Mouse (Mus musculus): ENCODE results near the gene Acsl1.

Gene Acsl1

DNA sequence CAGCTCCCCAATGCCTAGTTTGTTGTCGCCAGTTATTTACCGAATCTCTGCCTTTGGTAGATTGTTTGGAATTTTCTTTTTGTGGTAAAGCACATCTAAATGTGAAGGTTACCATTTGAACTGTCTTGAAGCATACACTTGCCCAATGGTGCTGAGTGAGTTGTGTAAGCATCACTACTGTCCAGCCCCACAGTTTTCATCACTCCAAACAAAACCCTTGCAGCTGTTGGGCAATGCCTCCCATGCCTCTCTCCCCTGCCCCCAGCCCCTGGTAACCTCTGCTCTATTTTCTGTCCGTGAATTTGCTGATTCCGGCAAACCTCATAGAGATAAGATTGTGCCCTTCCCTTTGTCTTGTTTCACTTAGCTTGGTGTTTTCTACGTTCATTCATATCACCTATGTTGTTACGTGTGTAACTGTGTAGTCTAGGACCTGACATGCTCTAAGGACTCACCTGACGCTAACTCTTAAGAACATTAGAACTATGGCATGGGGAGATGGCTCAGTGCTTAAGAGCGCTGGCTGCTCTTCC lies 14.2 kb downstream of the Acsl1 start:
- Histone ChIP-seq H3K36me3 (ENCODE audit: control insufficient read depth, insufficient read depth, low read length, poor library complexity, severe bottlenecking) (no peaks in the 10 kb centered on the region), H3K27me3 (ENCODE audit: control insufficient read depth, insufficient read depth, low read length, poor library complexity, severe bottlenecking) (no peaks in the 10 kb centered on the region)
- no peak for DNase-seq (ENCODE audit: low read depth, low spot score)

DNA sequence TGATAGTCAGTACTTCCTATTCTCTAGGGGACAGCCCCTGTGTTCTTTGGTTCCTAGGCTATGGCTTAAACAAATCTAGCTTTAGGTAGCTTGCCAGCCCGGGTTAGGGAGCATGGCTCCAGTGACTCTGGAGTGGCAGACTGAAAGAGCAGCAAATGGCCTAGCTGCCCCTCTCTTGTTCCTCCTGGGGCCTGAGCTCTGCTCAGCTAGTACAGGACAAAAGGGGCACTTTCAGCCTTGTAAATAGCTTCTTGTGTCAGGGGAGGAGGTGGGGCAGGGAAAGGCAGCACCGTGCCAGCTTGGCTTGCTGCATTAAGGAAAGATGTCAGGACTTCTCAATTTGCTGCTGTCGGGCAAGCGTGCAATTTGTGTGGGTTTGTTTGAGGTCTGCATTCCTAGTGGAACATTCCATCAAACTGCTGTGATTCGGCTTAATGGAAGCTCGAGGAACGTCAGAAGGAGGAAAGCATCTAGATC lies 17.3 kb downstream of the Acsl1 start:
- no peak for DNase-seq (ENCODE audit: low read depth, low spot score)
- H3K27me3 ChIP-seq (ENCODE audit: control insufficient read depth, insufficient read depth, low read length, poor library complexity, severe bottlenecking): no peaks in the 10 kb centered on the region
- no peaks in the 10 kb centered on the region; the same call in 1 of the 2 replicates for H3K36me3 ChIP-seq (ENCODE audit: control insufficient read depth, insufficient read depth, low read length, poor library complexity, severe bottlenecking)

DNA sequence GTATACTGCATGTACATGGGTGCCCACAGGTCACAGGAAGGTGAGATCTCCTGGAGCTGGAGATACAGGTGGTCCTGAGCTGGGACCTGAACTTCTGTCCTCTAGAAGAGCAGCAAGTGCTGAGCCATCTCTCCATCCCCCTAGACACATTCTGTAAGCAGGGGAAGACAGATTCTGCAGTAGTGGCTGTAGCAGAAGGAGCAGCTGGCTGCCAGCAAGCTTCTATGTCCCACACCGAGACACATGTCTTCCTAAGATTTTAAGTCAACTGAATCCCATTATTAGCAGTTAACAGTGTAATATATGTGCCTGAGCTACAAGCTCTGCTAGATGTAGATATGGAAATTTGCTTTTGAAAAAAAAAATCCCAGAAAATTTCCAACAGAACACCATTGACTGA lies 18.4 kb downstream of the Acsl1 start:
- H3K36me3 ChIP-seq (ENCODE audit: control insufficient read depth, insufficient read depth, low read length, poor library complexity, severe bottlenecking): no peaks in the 10 kb centered on the region; the same call in none of the 2 replicates
- DNase-seq (ENCODE audit: low read depth, low spot score): no peak
- no peaks in the 10 kb centered on the region for H3K27me3 ChIP-seq (ENCODE audit: control insufficient read depth, insufficient read depth, low read length, poor library complexity, severe bottlenecking)

DNA sequence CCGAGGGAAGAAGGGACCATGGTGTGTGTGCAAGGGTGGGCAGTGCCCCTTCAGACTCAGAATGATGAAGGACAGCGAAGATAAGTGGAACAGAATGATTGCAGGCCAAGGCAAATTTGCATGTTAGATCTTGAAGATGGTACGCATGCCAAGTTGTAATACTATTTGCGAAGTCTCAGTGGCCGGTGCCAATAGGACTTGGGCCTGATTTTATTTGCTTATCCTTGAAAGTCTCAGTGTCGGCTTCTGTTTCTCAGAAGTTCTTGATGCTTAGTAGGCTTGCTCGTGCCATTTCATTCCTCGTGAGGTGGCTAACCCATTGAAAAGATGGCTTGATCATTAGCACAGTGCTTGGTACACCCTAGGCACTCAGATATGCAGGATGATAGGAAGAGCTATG lies 19.4 kb downstream of the Acsl1 start:
- Histone ChIP-seq H3K36me3 (ENCODE audit: control insufficient read depth, insufficient read depth, low read length, poor library complexity, severe bottlenecking) (no peaks in the 10 kb centered on the region; the same call in none of the 2 replicates), H3K27me3 (ENCODE audit: control insufficient read depth, insufficient read depth, low read length, poor library complexity, severe bottlenecking) (no peaks in the 10 kb centered on the region)
- no peak for DNase-seq (ENCODE audit: low read depth, low spot score)

DNA sequence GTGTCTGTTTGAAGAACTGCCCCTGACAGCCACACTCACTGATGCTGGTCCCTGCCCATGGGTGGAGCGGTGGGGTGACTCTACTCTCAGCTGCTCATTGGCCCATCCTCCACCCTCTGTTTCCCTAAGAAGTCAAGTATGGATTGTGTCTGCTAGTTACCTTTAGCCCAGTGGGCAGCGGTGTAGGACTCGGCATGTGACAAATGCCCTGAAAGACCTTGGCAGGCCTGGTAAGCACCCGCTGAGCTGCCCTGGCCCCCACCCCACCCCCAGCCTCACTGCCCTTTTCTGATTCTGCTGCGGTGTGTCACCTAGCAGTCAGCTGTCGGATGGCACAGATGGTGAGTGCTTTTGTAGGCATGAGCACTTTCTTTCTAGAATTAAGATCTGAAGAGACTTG lies 20.0 kb downstream of the Acsl1 start:
- no peaks in the 10 kb centered on the region; the same call in none of the 2 replicates for H3K36me3 ChIP-seq (ENCODE audit: control insufficient read depth, insufficient read depth, low read length, poor library complexity, severe bottlenecking)
- DNase-seq (ENCODE audit: low read depth, low spot score): no peak
- H3K27me3 ChIP-seq (ENCODE audit: control insufficient read depth, insufficient read depth, low read length, poor library complexity, severe bottlenecking): no peaks in the 10 kb centered on the region

DNA sequence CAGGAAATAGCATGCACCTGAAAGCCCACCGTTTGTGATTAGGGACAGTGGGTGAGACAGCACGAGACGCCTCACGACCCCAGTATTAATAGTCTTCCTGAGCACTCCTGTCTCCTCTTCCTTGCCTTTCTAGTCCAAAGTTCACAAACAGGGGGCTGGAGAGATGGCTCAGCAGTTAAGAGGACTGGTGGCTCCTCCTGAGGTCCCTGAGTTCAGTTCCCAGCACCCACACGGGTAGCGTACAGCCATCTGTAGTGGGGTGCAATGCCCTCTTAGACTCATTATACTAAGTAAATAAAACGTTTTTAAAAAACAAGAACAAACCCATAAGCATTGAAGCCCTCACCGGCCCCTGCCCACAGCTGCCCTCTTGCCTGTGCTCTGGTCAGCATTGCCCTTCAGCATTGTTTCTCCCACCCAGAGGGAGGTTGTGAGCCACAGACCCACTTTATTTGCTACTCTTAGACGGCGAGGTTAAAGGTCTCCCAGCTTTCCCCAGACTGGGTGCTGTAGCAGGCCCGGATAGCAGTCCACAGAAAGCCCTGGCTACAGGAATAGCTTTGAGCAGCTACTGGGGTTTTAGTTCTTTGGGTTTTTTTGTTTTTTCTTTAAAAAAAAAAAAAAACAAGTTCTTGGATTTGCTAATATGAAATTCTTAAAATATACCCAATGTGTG lies 22.8 kb downstream of the Acsl1 start:
- no peak for DNase-seq (ENCODE audit: low read depth, low spot score)
- no peaks in the 10 kb centered on the region; the same call in none of the 2 replicates for H3K36me3 ChIP-seq (ENCODE audit: control insufficient read depth, insufficient read depth, low read length, poor library complexity, severe bottlenecking)
- H3K27me3 ChIP-seq (ENCODE audit: control insufficient read depth, insufficient read depth, low read length, poor library complexity, severe bottlenecking): no peaks in the 10 kb centered on the region

DNA sequence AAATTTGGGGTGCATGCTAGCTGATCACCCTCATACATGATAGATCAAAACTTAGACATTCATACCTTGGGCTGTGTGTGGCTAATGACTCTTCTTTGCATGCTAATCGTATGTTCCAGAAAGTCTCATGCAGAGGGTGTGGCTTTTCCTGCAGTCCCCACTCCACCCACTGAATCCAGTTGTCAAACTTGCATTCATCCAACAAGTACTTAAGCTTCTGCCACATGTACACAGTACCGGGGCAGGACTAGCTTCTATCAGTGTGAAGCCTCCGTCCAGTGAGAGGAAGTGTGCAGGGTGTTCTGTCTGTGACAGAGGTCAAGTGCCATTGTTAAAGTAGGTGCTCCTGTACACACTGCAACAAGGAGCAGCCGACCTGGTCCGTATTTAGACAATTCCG lies 26.0 kb downstream of the Acsl1 start:
- H3K36me3 ChIP-seq (ENCODE audit: control insufficient read depth, insufficient read depth, low read length, poor library complexity, severe bottlenecking): no peaks in the 10 kb centered on the region; the same call in none of the 2 replicates
- no peak for DNase-seq (ENCODE audit: low read depth, low spot score)
- no peaks in the 10 kb centered on the region for H3K27me3 ChIP-seq (ENCODE audit: control insufficient read depth, insufficient read depth, low read length, poor library complexity, severe bottlenecking)

DNA sequence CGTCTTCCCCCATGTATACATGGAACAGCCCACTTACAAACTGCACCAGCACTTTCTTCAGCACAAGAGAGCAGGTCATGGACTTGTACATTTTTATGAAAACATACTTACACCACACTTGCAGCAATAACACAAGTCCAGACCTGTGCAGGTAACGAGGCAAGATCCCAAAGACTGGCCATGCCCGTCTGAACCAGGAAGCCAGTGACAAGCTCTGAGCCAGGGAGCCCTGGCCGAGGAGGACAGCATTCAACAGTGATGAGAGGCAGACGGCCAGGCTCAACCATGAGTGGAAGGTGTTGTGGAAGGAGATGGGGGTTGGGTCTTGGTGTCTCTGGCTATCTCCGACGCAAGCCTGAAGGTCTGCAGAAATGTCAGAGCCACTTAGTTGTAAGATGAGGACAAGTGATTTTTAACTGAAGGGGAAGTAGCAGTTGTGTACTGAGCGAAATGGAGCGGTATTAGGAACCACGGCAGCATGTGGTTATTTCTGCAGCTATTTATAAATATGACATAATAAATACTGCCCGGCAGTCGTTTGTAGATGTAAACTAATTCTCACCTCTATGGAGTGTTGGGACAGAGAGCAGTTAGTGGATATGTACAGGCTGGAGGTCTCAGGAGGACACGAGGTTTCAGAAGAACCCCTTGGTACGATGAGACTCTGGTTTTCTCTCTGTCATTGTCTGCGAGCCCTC lies 26.6 kb downstream of the Acsl1 start:
- no peaks in the 10 kb centered on the region for H3K27me3 ChIP-seq (ENCODE audit: control insufficient read depth, insufficient read depth, low read length, poor library complexity, severe bottlenecking)
- no peaks in the 10 kb centered on the region; the same call in 1 of the 2 replicates for H3K36me3 ChIP-seq (ENCODE audit: control insufficient read depth, insufficient read depth, low read length, poor library complexity, severe bottlenecking)
- DNase-seq (ENCODE audit: low read depth, low spot score): peak; percentile 51

DNA sequence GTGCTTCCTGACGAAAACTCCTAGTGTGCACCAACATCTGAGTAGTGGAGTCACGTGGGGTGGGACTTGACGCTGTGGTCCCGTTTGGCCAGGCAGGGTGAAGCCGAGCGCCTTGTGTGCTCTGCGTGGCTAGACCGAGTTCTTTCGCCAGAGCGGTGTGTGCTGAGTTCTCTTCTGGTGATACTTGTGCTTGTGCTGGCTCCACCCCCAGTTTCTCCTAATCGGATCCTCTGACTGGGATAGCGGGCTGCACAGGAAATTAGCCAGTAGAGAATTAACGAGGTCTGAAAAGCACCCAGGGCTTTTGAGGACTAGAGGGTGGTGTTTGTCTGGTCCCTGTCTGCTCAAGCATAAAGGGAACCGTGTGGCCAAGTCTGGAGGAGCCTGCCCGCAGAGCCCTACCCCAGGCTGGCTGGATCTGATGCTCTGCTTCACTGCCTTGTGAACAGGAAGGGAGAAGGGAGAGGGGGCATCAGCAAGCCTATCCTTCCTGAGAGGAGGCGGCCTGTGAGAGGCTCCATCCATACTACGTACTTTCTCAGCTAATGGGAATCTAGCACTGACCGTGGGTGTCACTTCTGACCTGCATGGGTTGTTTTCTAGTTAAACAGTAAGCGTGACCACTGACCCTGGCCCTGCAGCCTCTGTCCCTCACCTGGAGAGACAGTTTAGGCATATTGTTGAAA lies 28.7 kb downstream of the Acsl1 start:
- H3K27me3 ChIP-seq (ENCODE audit: control insufficient read depth, insufficient read depth, low read length, poor library complexity, severe bottlenecking): no peaks in the 10 kb centered on the region
- DNase-seq (ENCODE audit: low read depth, low spot score): no peak
- no peaks in the 10 kb centered on the region for H3K36me3 ChIP-seq (ENCODE audit: control insufficient read depth, insufficient read depth, low read length, poor library complexity, severe bottlenecking)

DNA sequence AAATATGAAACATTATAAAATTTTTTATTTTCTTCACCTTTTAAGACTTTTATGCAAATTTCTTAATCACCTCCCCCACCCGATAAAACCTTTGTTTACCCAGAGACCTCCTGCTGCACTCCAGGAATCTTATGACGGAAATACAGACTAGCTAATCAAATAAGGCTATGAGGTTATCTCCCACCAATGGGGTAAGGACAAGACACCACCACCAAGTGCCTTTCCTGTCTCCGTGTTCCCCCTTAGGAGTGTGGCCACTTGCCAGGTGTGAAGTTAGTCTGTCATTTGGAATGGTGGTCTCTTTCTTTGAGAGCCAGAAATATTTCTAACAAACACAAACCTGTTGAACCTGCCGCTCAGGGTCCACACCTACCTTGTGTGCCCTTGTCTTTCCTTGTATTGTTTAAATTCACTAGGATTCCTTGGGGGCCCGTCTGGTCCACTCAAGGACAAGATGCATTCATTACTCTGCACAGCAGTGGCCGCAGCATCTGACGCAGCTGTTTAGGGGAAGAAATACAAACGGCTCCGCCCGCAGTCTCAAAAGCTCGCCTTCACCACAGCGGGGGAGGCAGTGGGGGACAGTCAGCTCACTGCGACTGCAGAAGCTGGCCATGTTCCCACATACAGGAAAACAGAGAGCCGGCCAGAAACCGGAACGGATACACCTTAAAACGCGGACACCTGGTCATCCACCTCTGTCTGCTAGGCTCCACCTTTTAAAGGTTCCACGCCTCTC lies 31.7 kb downstream of the Acsl1 start:
- no peaks in the 10 kb centered on the region; the same call in 1 of the 2 replicates for H3K36me3 ChIP-seq (ENCODE audit: control insufficient read depth, insufficient read depth, low read length, poor library complexity, severe bottlenecking)
- no peaks in the 10 kb centered on the region for H3K27me3 ChIP-seq (ENCODE audit: control insufficient read depth, insufficient read depth, low read length, poor library complexity, severe bottlenecking)
- no peak for DNase-seq (ENCODE audit: low read depth, low spot score)

DNA sequence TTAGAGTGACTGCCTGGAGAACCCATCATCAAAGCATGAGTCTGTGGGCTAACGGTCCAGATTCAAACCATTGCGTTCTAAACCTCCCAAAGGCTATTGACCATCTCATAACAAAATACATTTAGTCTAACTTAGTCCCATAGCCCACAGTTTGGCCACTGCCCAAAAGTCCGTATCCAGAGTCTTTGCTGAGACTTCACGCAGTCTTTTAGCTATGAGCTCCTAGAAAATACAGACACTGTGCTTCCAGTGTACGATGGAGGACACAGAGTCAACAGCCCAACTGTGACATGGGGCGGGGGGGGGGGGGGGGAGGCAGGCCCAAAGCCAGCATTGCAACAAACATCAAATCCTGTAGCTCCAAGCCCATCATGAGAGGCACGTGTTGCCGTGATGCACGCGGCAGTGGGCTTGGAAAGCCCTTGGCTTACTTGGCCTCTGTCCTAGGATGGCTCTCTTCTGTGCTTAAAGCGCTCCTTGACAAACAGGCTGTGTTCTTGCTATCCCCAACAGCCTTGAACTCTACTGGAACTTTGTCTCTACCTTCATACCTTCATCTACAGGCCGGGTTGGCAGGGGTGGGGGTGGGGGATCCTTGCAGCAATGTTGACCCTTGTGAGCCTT lies 32.3 kb downstream of the Acsl1 start:
- DNase-seq (ENCODE audit: low read depth, low spot score): no peak

DNA sequence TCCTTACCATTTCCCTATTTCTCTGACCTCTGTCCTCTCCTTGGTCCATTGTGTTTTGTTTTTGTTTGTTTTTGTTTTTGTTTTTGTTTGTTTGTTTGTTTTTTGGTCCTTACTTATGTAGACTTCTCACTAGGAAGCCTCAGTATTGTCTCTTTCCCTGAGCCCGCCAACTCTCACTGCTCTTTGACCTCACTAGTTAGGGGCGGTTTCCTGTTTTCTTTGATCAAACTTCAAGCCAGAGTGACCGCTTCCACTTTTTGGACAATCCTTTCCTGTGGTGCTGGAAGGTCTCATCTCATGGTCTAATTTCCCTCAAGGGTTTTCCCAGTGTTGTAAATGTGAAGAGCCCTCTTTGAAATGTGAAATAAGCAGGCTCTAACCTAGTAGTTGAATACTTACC lies 33.4 kb downstream of the Acsl1 start:
- Histone ChIP-seq H3K27me3 (ENCODE audit: control insufficient read depth, insufficient read depth, low read length, poor library complexity, severe bottlenecking) (no peaks in the 10 kb centered on the region), H3K36me3 (ENCODE audit: control insufficient read depth, insufficient read depth, low read length, poor library complexity, severe bottlenecking) (no peaks in the 10 kb centered on the region; the same call in 1 of the 2 replicates)
- no peak for DNase-seq (ENCODE audit: low read depth, low spot score)

More for the DNA sequence above, 32.3 kb downstream of the Acsl1 start:
- H3K27me3 ChIP-seq (ENCODE audit: control insufficient read depth, insufficient read depth, low read length, poor library complexity, severe bottlenecking): no peaks in the 10 kb centered on the region
- H3K36me3 ChIP-seq (ENCODE audit: control insufficient read depth, insufficient read depth, low read length, poor library complexity, severe bottlenecking): no peaks in the 10 kb centered on the region; the same call in 1 of the 2 replicates

DNA sequence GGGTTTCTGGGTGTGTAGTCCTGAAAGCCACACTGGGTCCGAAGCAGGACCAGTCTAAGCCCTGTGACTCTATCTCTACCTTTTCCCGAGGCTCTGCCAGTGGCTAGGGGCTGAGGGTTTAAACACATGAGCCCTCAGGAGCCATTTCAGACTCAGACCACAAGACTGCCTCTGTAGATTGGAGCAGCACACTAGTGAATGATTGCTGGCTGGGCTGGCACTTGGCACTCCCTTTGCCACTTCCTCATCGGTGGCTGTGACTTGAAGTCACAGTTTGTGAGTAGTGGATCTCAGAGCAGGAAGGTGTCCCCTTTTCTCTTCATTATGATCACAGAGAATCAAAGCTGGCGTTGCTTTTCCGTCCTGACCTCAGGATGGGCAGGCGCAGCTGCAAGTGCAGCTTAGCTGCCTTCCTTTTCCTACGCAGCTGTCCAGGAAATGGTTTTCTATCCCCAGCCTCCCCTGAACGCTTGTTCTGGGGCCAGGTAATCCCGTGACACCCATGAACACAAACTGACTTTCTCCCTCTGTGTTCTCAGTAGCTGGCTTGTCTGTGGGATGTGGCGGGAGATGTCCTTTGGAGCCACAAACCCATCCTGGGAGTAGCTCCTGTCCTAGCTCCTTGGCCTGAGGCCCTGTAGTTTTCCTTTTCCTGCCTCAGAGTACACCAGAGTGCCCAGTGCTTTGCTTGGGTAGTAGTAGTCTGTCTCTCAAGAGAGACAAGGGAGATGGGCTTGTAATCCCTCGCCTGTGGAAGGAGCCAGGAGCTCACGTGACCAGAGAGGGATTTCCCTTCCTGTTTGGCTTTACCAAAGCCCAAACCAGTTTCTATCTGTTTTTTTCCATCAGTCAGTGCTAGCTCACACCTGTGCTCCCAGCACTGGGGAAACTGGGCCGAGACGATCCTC lies 37.9 kb downstream of the Acsl1 start:
- Histone ChIP-seq H3K27me3 (ENCODE audit: control insufficient read depth, insufficient read depth, low read length, poor library complexity, severe bottlenecking) (no peaks in the 10 kb centered on the region), H3K36me3 (ENCODE audit: control insufficient read depth, insufficient read depth, low read length, poor library complexity, severe bottlenecking) (peaks cover 2% of the 10 kb centered on the region)
- peak; percentile 44 for DNase-seq (ENCODE audit: low read depth, low spot score)
